Mouse (Mus musculus) liver, embryonic 14.5 days (tissue): ENCODE measurements at regions not wholly inside any gene's neighbourhood (a gene's known extent, or its start where the extent isn't known, plus 50 kb on each side); places are given as distances from the start of the nearest gene placed in this dataset.

ENCODE experiments used
- CTCF ChIP-seq: IDR thresholded peaks from 2 replicates; pipeline ENCODE4 v1.5.1; 2016; ENCODE audit warnings: antibody characterized with exemption, low read depth, control low read depth
- EP300 ChIP-seq: IDR thresholded peaks from 2 replicates; pipeline ENCODE4 v1.6.1; 2016; ENCODE audit warnings: antibody characterized with exemption, low read depth

- TF ChIP-seq CTCF (no peak), EP300 (no peak)
Observed at GRCm38 (mm10) chr7:74173230-74173612, 159.7 kb upstream of the St8sia2 start.
